Mouse (Mus musculus): Measurements from ENCODE around the gene Camk2d.

Camk2d gene

DNA sequence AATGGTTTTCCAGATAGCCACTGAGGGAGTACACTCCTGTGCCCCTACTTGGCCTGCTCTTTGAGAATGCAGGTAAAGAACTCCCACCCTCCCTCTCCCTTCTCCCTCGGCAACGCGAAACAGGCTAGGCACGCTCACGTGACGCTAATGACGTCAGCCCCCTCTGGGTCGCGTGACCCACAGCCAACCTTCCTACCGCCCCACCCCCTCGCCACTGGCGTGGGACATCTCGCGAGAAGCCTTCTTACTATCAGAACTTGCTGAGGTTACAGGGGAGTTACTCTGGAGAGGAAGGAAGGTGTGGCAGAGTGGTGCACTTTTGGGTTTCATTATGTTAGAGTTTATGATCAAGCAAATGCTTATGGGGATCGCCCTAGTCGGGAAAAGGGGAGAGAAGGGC lies at the start of gene Camk2d:
Gene Camk2d (plus strand): TSS at position 217 of the 400 bp plus-strand sequence.
- peak; percentile 86 for DNase-seq (ENCODE audit: low read depth, low spot score)

DNA sequence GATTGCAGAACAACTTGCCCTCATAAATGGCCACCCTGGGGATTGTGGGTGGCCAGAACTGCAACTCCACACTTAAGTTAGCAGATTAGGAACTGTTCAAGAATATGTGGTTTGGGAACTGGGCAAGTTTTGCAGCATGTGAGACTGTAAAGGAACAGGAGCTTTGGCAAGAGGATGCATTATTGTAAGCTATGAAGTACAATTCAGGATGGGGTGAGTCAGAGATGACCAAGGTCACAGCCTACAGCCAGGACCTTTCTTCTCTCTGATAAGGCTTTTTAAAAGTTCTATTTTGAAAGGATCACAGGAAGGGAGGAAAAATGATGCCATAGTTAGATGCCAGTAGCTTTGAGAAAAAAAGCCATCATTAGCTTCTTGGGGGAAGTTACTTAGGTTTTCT lies 48.2 kb upstream of the Camk2d start:
- no peak for DNase-seq (ENCODE audit: low read depth, low spot score)

DNA sequence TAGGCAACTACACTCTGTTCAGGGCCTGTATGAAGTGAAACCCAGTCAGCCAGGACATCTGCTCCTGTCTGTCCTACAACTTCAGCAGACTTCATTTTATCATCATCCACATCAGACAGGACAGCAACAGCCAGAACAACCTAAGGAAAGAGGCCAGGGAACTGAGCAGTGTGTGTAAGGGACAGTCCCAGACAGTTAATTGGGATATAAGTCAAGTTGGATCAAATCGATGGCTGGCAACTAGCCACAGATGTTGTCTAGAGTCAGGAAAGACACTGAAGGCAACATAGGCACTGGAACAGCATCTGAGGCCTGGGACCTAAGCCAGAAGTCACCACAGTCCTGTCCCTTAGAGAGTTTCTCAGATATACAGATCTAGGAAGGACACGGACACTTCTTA lies 32.5 kb upstream of the Camk2d start:
- DNase-seq (ENCODE audit: low read depth, low spot score) = no peak

DNA sequence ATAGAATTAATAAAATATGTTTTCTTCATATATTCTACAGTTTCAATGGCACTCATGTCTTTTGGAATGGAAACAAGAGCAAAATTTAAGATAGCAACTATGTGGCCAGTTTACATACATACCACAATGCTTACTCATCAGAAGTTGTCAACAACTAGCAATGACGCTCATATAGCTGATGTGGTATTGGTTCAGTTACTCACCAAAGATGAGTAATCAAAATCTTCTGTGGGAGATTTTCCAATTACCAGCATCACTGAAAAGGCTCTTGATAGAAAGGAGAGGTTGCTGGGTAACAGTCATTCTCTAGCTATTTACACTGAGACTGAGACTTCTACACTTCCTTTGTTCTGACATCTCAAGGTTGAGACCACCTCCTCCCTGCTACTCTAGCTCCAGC lies 25.5 kb upstream of the Camk2d start:
- no peak for DNase-seq (ENCODE audit: low read depth, low spot score)

DNA sequence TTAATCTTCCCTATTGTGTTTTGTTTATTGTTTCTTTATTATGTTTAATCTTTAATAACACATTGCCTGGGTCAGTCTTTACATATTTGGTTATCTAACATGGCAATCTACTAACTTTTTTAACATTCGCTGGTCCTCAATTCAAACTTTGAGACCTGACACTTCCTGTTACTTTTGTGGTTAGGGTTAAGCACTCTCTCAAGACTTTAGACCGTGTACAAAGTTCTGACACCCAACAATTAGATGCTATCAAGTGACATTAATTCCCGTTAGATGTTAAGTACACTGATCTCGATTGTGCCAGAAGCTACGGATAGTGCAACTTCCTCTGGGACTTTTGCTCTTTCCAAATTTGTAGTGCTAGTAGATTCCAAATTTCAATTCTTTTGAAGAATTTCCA lies 23.2 kb upstream of the Camk2d start:
- DNase-seq (ENCODE audit: low read depth, low spot score) = no peak

DNA sequence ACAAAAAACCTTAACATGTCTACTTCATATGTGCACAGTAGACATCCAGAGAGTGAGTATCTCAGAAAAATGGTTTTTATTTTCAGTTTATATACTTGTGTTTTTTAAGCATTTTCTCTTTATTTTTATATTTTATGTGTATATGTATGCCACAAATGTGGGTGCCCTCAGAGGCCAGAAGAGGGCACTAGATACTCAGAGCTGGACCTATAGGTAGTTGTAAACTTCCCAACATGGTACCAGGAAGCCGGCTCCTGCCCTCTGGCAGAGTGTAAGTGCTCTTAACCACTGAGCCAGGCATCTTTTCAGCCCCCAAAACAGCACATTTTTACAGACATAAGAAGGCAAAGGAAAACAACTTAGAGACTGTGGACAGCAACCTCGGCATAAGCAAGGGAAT lies 20.2 kb upstream of the Camk2d start:
- no peak for DNase-seq (ENCODE audit: low read depth, low spot score)

DNA sequence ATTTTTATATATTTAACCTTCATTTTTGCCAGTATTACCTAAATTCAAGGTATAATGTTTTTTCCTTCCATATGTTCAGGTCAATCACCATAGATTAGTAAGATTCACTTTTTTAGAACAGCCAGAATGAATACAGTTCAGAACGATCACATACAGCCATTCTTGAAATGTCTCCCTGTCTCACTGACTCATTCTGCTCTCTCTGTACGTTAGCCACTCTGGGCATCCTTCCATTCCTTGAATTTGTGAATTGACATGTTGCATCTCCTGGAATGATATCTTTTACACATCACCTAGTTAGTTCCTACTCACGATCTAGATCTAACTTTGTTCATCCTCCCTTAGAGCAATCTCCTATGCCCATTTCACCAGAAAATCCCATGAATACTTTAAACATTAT lies 10.0 kb upstream of the Camk2d start:
- no peak for DNase-seq (ENCODE audit: low read depth, low spot score)

DNA sequence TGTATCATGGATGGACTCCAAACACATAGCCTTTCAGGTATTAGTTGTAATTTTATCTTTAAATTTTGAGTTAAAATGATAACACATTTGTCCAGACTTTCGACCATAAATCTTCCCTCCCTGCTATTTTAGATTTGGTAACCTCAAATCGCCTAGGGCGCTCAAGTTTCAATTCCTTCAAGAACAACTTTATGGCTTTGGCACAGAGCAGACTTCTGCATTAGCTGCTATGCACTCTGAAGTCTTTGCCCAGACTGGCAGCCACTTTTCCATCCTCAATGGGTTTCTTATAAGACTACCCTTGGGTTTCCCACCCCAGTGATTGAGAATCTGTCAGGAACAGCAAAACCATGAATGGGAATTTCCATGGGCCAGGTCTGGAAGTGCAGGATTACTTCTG lies 8.6 kb upstream of the Camk2d start:
- no peak for DNase-seq (ENCODE audit: low read depth, low spot score)

DNA sequence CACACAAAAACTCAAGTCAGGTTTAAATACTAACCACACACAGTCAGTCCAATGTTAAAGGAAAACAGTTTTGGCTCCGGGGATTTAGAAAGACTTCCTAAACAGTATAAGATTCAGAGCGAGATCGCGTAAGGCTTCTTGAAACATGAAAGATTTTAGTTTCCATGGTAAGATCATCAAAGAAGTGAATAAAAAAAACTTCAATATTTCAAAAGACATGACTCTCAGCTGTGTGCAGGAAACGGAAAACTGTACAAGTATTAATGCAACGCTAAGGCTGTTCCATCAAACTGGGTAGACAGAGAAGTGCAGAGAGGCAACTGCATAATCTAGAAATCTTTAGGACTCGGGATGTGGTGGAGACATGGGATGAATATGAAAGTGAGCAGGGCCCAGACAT lies 6.5 kb upstream of the Camk2d start:
- no peak for DNase-seq (ENCODE audit: low read depth, low spot score)

DNA sequence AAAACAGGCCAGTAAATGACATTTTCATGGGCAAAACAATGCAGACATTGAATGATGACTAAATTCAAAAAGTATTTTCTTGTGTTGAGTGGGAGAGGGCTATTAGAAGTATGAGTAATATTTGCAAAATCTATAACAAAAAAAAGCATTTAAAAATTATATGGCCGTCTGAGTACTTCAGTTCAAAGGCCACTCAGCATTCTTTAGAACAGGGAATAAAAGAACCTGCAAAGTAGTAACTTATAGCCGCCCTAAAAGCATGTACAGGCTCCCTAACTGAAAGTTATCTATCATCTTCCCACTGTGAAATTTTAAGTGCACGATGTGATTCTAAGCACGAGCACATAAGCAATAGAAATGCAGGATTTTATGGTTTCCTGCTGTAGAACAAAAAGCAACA lies 646 bp upstream of the Camk2d start:
- no peak for DNase-seq (ENCODE audit: low read depth, low spot score)

DNA sequence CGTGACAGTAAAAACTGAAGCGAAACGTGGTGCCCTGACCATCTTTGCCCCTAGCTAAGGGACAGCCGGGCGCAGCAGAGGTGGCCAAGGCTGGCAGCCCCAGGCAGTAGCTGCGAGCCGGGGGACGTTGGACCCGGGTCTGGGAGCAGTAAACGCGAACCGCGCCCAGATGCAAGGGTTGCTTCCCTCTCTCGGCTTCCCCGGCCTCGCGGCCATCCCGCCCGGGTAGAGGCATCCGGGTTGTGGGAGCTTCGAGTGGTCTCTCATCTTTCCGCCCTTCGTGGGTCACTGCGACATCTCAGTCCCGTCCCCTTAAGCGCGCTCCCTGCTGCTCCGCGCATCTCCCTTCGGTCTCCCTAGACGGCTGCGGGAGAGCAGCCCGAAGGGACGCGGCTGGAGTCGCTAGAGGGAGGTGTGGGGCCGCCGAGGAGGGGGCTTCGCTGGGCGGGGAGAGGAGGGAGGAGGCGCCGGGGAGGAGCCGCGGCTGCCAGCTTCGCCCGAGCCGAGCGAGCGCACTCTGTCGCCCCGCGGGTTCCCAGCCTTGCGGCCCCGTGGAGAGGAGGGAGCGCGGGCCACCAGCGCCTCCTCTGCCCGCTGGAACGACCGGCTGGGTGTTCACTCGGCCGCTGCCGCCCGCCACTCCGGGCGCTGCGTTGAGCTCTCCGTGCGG lies 524 bp downstream of the Camk2d start:
- DNase-seq (ENCODE audit: low read depth, low spot score) = no peak

DNA sequence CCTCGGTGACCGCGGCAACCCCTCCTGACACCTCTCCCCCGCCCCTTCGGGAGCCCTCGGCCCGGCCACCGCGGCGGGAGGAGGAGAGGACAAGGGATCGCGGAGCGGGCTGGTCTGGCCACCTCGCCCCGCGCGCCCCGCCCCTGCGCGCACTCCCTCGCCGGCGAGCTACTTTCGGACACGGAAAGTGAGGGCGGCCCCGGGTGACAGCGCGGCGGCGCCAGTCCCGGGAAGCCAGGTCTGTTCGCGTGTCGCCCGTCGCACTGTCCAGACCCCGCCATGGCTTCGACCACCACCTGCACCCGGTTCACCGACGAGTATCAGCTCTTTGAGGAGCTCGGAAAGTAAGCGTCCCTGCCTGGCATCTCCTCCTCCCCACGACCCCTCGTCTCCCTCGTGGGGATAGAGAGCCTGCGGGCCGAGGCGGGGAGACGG lies 1.1 kb downstream of the Camk2d start:
- DNase-seq (ENCODE audit: low read depth, low spot score) = no peak

DNA sequence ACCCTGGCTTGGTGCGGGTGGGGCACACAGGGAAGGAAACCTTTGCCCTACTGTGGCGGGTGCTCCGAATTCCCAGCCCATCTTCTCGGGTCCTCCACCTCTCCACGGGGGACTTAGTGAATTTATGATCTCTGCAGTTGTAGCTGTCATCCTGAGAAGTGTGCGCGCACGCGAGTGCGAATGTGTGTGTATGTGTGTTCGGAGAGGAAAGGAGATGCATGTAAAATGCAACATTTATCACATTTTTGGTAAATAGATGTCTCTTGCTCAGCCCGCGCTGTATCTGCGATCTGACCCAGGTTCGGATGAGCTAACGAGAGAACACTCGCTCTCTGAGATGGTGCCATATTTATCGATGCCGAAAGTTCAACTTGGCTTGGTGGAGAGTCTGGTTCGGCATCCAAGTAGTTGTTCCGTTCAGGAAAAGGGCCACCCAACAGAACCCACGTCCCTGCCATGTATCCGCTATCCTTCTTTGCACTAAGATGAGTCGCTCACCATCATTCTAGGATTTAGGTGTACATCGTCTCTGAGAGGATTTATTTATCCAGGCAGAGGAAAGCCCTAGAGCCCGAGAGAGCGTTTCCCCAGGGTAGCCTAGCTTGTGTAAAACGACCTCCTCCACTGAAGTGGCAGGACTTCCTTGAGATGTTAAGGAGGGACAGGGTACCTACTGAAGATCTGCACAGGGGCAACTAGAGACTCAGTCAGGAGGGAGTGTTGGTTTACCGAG lies 1.7 kb downstream of the Camk2d start:
- DNase-seq (ENCODE audit: low read depth, low spot score) = no peak

DNA sequence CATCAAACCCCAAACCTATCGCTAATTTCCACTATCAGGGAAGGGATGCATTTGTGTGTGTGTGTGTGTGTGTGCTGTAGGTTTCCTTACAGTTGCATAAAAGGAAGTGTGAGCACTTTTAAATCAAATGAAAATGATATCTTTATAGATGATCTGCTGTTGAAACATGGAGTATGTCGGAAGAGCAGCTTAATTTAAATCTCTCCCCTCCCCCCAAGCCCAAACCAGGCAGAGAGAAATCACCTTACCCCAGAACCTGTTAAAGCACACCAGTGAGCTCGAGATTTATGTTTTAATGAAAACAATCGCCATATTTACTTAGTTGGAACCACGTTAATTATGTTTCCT lies 2.2 kb downstream of the Camk2d start:
- DNase-seq (ENCODE audit: low read depth, low spot score) = no peak

DNA sequence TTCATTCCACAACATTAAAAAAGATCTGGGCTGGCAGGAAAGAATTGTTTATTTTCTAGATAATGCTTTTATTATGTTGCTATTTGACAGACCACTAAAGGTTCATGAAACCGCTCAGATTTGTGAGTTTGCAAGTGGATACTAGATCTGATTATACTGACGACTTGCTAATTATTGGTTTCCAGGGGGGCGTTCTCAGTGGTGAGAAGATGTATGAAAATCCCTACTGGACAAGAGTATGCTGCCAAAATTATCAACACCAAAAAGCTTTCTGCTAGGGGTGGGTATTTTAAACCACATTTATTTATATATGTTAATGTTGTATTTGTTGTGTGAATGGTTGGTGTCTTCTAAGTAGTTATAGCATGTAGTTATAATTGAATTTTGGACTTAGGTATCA lies 2.8 kb downstream of the Camk2d start:
- no peak for DNase-seq (ENCODE audit: low read depth, low spot score)

DNA sequence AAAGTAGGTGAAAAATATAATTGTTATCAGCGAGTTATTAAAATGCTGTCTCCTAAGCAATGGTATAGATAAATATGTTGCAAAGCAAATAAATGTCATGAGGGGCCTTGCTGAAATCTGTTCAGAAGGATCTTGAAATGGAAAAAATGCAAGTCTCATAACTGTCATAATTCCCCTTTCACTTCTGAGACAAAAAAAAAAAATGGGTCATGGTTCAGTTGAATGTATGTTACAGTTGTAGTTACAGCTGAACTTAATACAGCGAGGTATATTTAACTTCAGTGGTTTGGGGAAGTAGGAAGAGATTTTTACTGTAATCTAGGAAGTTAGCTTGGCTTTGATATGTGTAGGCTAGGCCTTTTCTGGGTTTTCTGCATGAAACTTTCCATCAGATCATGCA lies 3.2 kb downstream of the Camk2d start:
- DNase-seq (ENCODE audit: low read depth, low spot score) = no peak

DNA sequence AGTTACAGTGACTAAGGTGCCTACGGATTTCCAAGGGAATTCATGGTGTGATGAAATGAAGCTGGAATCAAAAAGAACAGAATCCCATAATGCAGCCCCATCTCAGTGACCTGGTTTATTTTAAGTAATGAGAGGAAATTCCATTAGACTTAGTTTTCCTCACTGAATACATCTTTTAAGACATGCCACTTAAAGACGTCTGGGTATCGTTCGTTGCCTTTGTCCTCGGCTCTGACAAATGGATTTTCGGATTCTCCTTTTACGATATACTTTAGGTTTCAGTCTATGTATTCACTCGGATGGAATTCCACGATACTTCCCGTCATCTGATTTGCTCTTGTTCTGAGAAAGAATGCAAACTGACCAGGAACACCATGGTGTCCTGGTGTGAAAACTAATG lies 3.8 kb downstream of the Camk2d start:
- DNase-seq (ENCODE audit: low read depth, low spot score) = no peak

DNA sequence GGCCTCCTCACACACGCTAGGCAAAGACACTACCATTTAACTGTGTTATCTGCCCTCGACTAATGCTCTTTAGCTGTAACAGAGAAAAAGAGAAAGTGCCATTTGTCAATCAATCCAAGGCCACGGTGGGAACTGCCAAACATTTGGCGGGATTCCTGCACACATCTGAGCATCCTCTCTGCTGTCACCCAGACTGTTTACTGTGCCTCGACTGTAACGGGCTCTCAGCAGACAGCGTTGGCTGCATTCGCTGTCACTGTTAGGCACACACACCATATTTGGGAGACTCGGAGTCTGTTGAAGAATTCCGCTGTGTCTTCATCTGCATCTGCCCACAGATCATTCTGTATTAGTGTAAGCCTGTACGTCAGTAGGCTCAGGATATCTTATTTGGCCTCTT lies 6.7 kb downstream of the Camk2d start:
- DNase-seq (ENCODE audit: low read depth, low spot score) = no peak

DNA sequence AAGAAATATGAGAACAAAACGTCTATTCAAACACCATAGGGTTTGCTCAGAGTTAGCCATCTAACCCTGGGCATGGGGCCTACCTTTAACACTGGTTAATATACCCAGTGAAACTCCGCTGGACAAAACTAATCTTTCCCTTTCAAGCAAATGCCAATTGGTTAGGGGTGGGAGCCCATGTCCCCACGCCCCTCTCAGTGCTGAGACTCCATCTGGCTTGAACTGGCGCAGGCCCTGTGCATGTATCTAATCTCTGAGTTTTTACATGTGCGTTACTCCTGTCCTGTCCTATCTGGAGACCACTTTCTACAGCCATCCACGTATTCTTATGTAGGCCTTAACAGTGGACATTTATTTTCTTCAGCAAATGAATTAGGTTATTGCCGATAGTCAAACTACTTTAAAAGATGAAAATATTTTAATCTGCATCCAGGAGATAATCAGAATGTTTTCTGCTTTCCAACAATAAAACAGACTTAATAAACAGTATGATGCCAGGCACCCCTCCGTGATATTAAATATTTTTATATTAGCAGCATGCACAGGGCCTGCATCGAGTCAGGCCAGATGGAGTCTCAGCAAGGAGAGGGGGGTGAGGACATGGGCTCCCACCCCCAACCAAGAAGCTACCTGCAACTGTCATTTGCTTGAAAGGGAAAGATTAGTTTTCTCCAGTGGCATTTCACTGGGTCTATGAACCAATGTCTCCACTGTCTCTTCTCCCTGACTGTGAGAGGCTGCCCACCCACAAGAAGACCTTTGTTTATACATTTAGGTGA lies 8.7 kb downstream of the Camk2d start:
- DNase-seq (ENCODE audit: low read depth, low spot score) = no peak

DNA sequence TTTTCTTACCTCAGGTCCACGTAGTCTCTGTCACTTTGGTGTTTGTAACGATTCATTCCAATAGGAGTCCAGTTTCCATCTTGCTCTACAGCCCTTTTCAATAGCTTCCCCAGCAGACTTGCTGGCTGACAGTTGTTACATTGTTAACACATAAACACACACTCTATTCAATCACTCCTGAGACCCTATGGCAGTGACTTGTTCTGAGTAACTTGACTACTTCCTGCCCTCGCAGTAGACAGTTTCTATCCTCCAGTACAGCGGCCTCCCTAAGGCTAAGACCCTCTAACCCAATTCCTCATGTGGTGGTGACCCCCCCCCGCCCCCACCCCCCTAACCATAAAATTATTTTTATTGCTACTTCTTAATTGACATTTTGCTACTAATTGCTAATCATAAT lies 13.2 kb downstream of the Camk2d start:
- DNase-seq (ENCODE audit: low read depth, low spot score) = no peak

DNA sequence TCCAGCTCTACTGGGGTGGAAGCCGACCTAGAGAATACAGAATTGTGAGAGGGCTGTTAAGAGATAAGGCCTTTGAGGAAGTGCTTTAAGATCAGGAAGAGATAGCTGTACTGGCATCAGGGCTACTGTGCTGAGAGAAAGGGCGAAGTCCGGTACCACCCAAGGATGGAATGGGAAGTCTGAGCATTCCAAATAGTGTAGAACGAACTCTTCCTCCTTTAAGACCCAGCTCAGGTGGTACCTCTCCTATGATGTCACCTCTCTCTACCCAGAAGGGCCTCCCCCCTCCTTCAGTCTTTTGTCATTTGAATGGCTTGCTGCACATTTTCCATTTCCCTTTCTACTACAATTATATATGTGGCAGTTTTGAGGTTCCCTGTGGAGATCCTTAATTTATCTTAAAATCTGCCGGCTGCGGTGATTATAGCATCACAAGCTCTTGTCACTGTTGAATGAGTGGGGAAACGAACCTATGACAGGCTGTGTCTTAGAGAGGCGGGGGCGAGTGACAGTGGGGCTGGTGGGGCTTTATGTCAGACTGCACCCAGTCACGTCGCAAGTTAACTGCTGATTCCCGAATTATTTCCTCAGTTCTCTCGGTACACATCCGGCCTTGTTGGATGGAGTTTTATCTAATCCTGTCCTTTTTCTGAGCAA lies 13.8 kb downstream of the Camk2d start:
- no peak for DNase-seq (ENCODE audit: low read depth, low spot score)

DNA sequence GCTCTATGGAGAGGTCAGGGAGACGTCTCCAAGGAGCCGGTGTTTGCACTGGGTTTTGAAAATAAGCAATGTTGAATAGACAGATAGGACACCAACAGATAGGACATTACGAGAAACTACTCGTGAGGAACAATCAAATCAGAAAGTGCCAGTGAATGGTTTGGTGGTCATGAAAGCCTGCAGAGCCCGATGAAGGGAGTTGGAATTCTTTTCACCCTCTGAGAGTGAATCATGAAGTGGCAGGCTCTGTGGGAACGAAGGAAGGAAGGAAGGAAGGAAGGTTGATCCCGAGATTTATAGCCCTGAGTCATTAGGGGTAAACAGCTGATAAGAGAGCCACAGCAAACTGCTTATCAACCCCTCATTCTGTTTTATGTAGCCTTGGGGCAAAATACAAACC lies 15.5 kb downstream of the Camk2d start:
- DNase-seq (ENCODE audit: low read depth, low spot score) = no peak

All from brain, embryonic 18.5 days (tissue).